In the genomic region with DNA sequence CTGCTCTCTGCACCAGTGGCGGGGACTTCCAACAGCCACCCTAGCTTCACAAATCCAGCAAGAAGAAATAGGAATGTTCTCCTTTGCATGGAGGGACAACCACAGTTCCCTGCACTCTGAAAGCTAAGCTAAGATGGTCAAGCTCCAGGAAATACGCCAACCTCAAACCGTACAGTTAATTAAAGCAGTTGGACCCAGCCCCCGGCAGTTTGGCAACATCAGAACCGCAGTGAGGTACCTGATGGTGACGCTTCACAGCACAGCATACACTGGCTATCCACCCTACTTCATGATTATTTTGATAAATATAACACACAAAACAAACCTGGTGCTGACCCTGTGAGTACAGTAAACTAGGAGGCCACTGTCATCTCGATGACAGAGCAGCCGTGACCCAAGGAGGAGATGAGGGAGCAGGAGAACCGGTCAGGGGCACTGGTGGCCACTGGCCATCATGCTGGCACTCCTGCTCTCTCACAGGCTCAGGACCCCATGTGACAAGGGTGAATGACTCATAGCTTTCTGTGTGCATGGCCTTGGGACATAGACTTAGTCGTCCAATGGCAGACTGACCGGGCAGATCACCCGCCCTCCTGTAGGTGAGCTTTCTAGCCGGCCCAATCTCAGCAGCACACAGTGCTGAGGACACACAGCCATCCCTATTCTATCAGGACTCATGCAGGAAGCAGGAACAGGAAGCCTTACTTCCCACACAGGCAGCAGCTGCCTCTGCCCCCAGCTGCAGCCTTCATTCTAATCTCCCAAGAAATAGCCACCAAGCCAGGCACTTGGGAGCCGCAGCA, we compare ENCODE assay signal across 8 mouse cellular contexts. TPM values are rescaled to one million over a fixed set of nuclear protein-coding genes. Genes with fewer than 3 reads are reported as not detected.
DNase-seq lines count a peak whose midpoint lies in the region; ATAC-seq and TF ChIP-seq lines count a peak whose summit lies in the region.

No protein-coding gene starts in this region.

- TF ChIP-seq CTCF in liver, adult 2 months (IDR thresholded peaks at IDR 0.05; ENCODE audit: low read depth, low read length) = no peak
- TF ChIP-seq CTCF in midbrain, postnatal 0 days (IDR thresholded peaks at IDR 0.05) = no peak

- peak; percentile 40 for DNase-seq in liver, adult 2 months (ENCODE audit: extremely low read depth, low read depth, low spot score)
- no peak for DNase-seq in liver
- peak; percentile 81 for DNase-seq in cerebellum, adult 11-12 months
- no peak for DNase-seq in midbrain, postnatal 0 days (ENCODE audit: low spot score)
- no peak for DNase-seq in layer of hippocampus, postnatal 14 days (ENCODE audit: low spot score in 2 of 2)
- DNase-seq in embryo, embryonic 10.5 days (ENCODE audit: low spot score) = no peak

- H3K9me3 ChIP-seq in heart, embryonic 11.5 days (replicated peaks; ENCODE audit: control insufficient read depth, low read length) = no peaks in the 10 kb centered on the region
- no peaks in the 10 kb centered on the region for H3K9me3 ChIP-seq in kidney, embryonic 16.5 days (ENCODE audit: low read length)
- no peaks in the 10 kb centered on the region for H3K9me3 ChIP-seq in midbrain, postnatal 0 days (ENCODE audit: low read length)

- H3K4me3 ChIP-seq in liver, adult 2 months (ENCODE audit: insufficient read depth, low read depth, low read length) = no peak overlapping the region
- H3K4me3 ChIP-seq in heart, embryonic 11.5 days (ENCODE audit: low read depth, low read length) = no peak overlapping the region
- H3K4me3 ChIP-seq in kidney, embryonic 16.5 days (ENCODE audit: low read length) = no peak overlapping the region
- no peak overlapping the region for H3K4me3 ChIP-seq in midbrain, postnatal 0 days (ENCODE audit: low read depth, low read length)

- peaks cover 8% of the 10 kb centered on the region; the same call in 1 of the 2 replicates for H3K36me3 ChIP-seq in liver, adult 2 months (ENCODE audit: control insufficient read depth, insufficient read depth, low read length)
- peaks cover 13% of the 10 kb centered on the region; the same call in 1 of the 2 replicates for H3K36me3 ChIP-seq in heart, embryonic 11.5 days (ENCODE audit: control insufficient read depth, insufficient read depth, low read length)
- peaks cover 45% of the 10 kb centered on the region for H3K36me3 ChIP-seq in kidney, embryonic 16.5 days (ENCODE audit: insufficient read depth, low read length)
- H3K36me3 ChIP-seq in midbrain, postnatal 0 days (ENCODE audit: insufficient read depth, low read length) = 0 out of 2 replicates have a peak, but pooled peaks cover 8% of the 10 kb centered on the region

- WGBS in liver, adult 2 months = 46% methylated on average over 14 of the region's 14 CpGs
- 61% methylated on average over 14 of the region's 14 CpGs for WGBS in heart, embryonic 11.5 days (ENCODE audit: insufficient replicate concordance)
- WGBS in kidney, embryonic 16.5 days = 58% methylated on average over 14 of the region's 14 CpGs
- 84% methylated on average over 14 of the region's 14 CpGs for WGBS in midbrain, postnatal 0 days

- H3K79me2 ChIP-seq in liver, adult 2 months (ENCODE audit: control insufficient read depth, insufficient read depth, low read length) = peaks cover 38% of the 10 kb centered on the region

- no peaks in the 10 kb centered on the region for H3K27me3 ChIP-seq in liver, adult 2 months (ENCODE audit: control insufficient read depth, insufficient read depth, low read length)
- H3K27me3 ChIP-seq in heart, embryonic 11.5 days (ENCODE audit: control insufficient read depth, insufficient read depth, low read length) = no peaks in the 10 kb centered on the region
- H3K27me3 ChIP-seq in kidney, embryonic 16.5 days (ENCODE audit: insufficient read depth, low read length) = no peaks in the 10 kb centered on the region
- no peaks in the 10 kb centered on the region for H3K27me3 ChIP-seq in midbrain, postnatal 0 days (ENCODE audit: insufficient read depth, low read length)

- ATAC-seq in heart, embryonic 11.5 days (replicated peaks; ENCODE audit: insufficient number of reproducible peaks, low FRiP score, low TSS enrichment) = no peak
- ATAC-seq in kidney, embryonic 16.5 days (ENCODE audit: low FRiP score, low TSS enrichment) = peak; percentile 19; the same call in 1 of the 2 replicates
- no peak for ATAC-seq in midbrain, postnatal 0 days (ENCODE audit: low FRiP score)

- H3K4me1 ChIP-seq in liver, adult 2 months (ENCODE audit: control insufficient read depth, insufficient read depth, low read length) = peaks cover 26% of the 10 kb centered on the region
- peaks cover 71% of the 10 kb centered on the region for H3K4me1 ChIP-seq in heart, embryonic 11.5 days (ENCODE audit: control insufficient read depth, insufficient read depth, low read length)
- H3K4me1 ChIP-seq in kidney, embryonic 16.5 days (ENCODE audit: insufficient read depth, low read length) = peaks cover 52% of the 10 kb centered on the region
- 0 out of 2 replicates have a peak, but pooled peaks cover 4% of the 10 kb centered on the region for H3K4me1 ChIP-seq in midbrain, postnatal 0 days (ENCODE audit: insufficient read depth, low read length)

- no peak for TF ChIP-seq POLR2A in liver, adult 2 months (IDR thresholded peaks at IDR 0.05; ENCODE audit: extremely low read depth, insufficient read depth, low read length)

- peak overlapping the region; percentile 30 for H3K4me2 ChIP-seq in heart, embryonic 11.5 days
- peak overlapping the region; percentile 30; the same call in 1 of the 2 replicates for H3K4me2 ChIP-seq in kidney, embryonic 16.5 days (replicated peaks; ENCODE audit: low read depth, low read length)
- no peak overlapping the region for H3K4me2 ChIP-seq in midbrain, postnatal 0 days (ENCODE audit: low read depth, low read length, poor library complexity, severe bottlenecking)

- peak overlapping the region; percentile 12; the same call in 1 of the 2 replicates for H3K27ac ChIP-seq in liver, adult 2 months (replicated peaks; ENCODE audit: insufficient read depth, low read depth, low read length)
- peak overlapping the region; percentile 99 for H3K27ac ChIP-seq in heart, embryonic 11.5 days (ENCODE audit: low read depth, low read length)
- H3K27ac ChIP-seq in kidney, embryonic 16.5 days (ENCODE audit: low read length) = peak overlapping the region; percentile 99
- peak overlapping the region; percentile 67 for H3K27ac ChIP-seq in midbrain, postnatal 0 days (ENCODE audit: low read depth, low read length)

- H3K9ac ChIP-seq in liver, adult 2 months (ENCODE audit: low read depth, low read length) = no peak overlapping the region
- H3K9ac ChIP-seq in heart, embryonic 11.5 days (ENCODE audit: low read depth, low read length) = peak overlapping the region; percentile 62
- H3K9ac ChIP-seq in kidney, embryonic 16.5 days (replicated peaks; ENCODE audit: low read length) = peak overlapping the region; percentile 58
- H3K9ac ChIP-seq in midbrain, postnatal 0 days (replicated peaks; ENCODE audit: low read length, poor library complexity, severe bottlenecking) = no peak overlapping the region

RNA-seq across cellular contexts. Expression of a gene that starts 41.0 kb away (rescaled TPM):
- total RNA-seq in liver, adult 2 months (2014; rRNA removed) = 0.09 TPM in 1 of 2 replicates, not detected in the other
- not detected in 2 replicates for polyA plus RNA-seq in liver, adult 2 months (2012; rRNA removed)
- 0.67 and 0.89 TPM in 2 replicates for polyA plus RNA-seq in heart, embryonic 11.5 days (2014; fragmentation: Nextera tagmentation; extraction: Ambion mirVana)
- polyA plus RNA-seq in kidney, embryonic 16.5 days (2015; fragmentation: Nextera tagmentation; extraction: Ambion mirVana) = 0.19 and 0.21 TPM in 2 replicates
- total RNA-seq in midbrain, postnatal 0 days (2014; rRNA removed) = 0.19 TPM in 1 of 2 replicates, not detected in the other
- 0.36 and 0.55 TPM in 2 replicates for polyA plus RNA-seq in midbrain, postnatal 0 days (2015; fragmentation: Nextera tagmentation; extraction: Ambion mirVana)
- total RNA-seq in layer of hippocampus, postnatal 14 days (2021) = 1 to 10 TPM in 1 of 2 experiments, under 1 TPM in 1; 0.97 to 1.6 TPM

RNA-seq across cellular contexts. Expression of a gene that starts 44.2 kb away (rescaled TPM):
- total RNA-seq in liver, adult 2 months (2014; rRNA removed) = 54.4 and 69.5 TPM in 2 replicates
- polyA plus RNA-seq in liver, adult 2 months (2012; rRNA removed) = 22.5 and 24.1 TPM in 2 replicates
- 30.4 and 31.8 TPM in 2 replicates for polyA plus RNA-seq in heart, embryonic 11.5 days (2014; fragmentation: Nextera tagmentation; extraction: Ambion mirVana)
- polyA plus RNA-seq in kidney, embryonic 16.5 days (2015; fragmentation: Nextera tagmentation; extraction: Ambion mirVana) = 55.4 and 64.5 TPM in 2 replicates
- total RNA-seq in midbrain, postnatal 0 days (2014; rRNA removed) = 26.9 and 30.8 TPM in 2 replicates
- 6.4 and 8.2 TPM in 2 replicates for polyA plus RNA-seq in midbrain, postnatal 0 days (2015; fragmentation: Nextera tagmentation; extraction: Ambion mirVana)
- total RNA-seq in layer of hippocampus, postnatal 14 days (2021) = 10 to 100 TPM; 80.9 to 86.7 TPM

Comparison
In these comparisons a context has a peak if more than half of its experiments do, and no peak if none do; other contexts are left out.
1. DNase-seq: peak in liver, adult 2 months (single experiment) and cerebellum, adult 11-12 months (single experiment); none in liver (single experiment), midbrain, postnatal 0 days (single experiment), layer of hippocampus, postnatal 14 days (0 of 2) and embryo, embryonic 10.5 days (single experiment).
2. H3K27ac ChIP-seq: peak in every context shown above with its lines; median percentile 99 in heart, embryonic 11.5 days; 99 in kidney, embryonic 16.5 days; 67 in midbrain, postnatal 0 days; 12 in liver, adult 2 months.
3. H3K9ac ChIP-seq: peak in heart, embryonic 11.5 days (single experiment) and kidney, embryonic 16.5 days (single experiment); none in liver, adult 2 months (single experiment) and midbrain, postnatal 0 days (single experiment).